Mouse (Mus musculus) G1E (cell line): Measurements from ENCODE around the gene Gm28230. TPM values are rescaled to one million over a fixed set of nuclear protein-coding genes. Genes with fewer than 3 reads are reported as not detected.

ENCODE experiments used
- ATAC-seq: 2 replicates; pipeline ENCODE4 v1.8.0; 2016; ENCODE audit warnings: mild to moderate bottlenecking; ENCODE audit not compliant: insufficient number of reproducible peaks, poor library complexity, low FRiP score, severe bottlenecking; ENCODE audit errors: extremely low read depth
- DNase-seq: peaks from one replicate; pipeline ENCODE4 v3.0.0; 2012; ENCODE audit warnings: low spot score
- H3K27me3 ChIP-seq: 2 replicates; pipeline ENCODE4 v1.6.1; 2012; ENCODE audit warnings: mild to moderate bottlenecking, low read length, inconsistent platforms; ENCODE audit not compliant: insufficient read depth
- H3K36me3 ChIP-seq: replicated peaks from 2 replicates; pipeline ENCODE3; 2012; ENCODE audit warnings: mild to moderate bottlenecking, inconsistent platforms
- H3K4me1 ChIP-seq: 2 replicates; pipeline ENCODE4 v1.6.1; 2012; ENCODE audit warnings: low read depth, low read length, inconsistent platforms, mixed read lengths; ENCODE audit not compliant: insufficient read depth
- H3K4me3 ChIP-seq: 2 replicates; pipeline ENCODE4 v1.5.1; 2012; ENCODE audit warnings: low read depth, mild to moderate bottlenecking, inconsistent platforms, low read length, moderate library complexity, mixed read lengths
- H3K9me3 ChIP-seq: replicated peaks from 2 replicates; pipeline ENCODE4 v1.6.1; 2012; ENCODE audit warnings: inconsistent platforms
- CTCF ChIP-seq: IDR thresholded peaks from 2 replicates; pipeline ENCODE4 v1.5.1; 2012; ENCODE audit warnings: low read depth, low read length, inconsistent platforms, mixed read lengths
- GATA1 ChIP-seq: IDR thresholded peaks from 2 replicates; pipeline ENCODE4 v1.6.1; 2012; ENCODE audit warnings: borderline replicate concordance, low read length, inconsistent platforms, mixed read lengths
- GATA2 ChIP-seq: IDR thresholded peaks from 2 replicates; pipeline ENCODE4 v1.6.1; 2012; ENCODE audit warnings: low read depth, low read length, inconsistent platforms, borderline replicate concordance
- POLR2AphosphoS5 ChIP-seq: IDR thresholded peaks from 2 replicates; pipeline ENCODE4 v1.6.1; 2012; ENCODE audit warnings: low read depth, low read length, inconsistent platforms; ENCODE audit not compliant: insufficient replicate concordance
- TAL1 ChIP-seq: conservative IDR thresholded peaks from 2 replicates; pipeline ENCODE4 v1.6.1; 2012; ENCODE audit warnings: low read depth, low read length, inconsistent platforms, mixed read lengths
- polyA plus RNA-seq: library from polyadenylated mRNA; stranded (reverse); fragments of >175 nt; gene quantifications from 2 replicates; pipeline ENCODE4 v1.2.3, GENCODE M21; 2012
- total RNA-seq, 2 experiments: library from RNA; stranded (forward) in 1 of 2; stranded (reverse) in 1 of 2; fragments of 200-1000 nt in 1 of 2; fragments of >200 nt in 1 of 2; fragmentation: Nextera tagmentation in 1 of 2; gene quantifications; 2 replicates each; pipeline ENCODE4 v1.2.3; 2014 to 2017

Gm28230 gene
- total and polyA plus RNA-seq, 3 experiments, result 0.33 to 1.2 (median 0.55) TPM

DNA sequence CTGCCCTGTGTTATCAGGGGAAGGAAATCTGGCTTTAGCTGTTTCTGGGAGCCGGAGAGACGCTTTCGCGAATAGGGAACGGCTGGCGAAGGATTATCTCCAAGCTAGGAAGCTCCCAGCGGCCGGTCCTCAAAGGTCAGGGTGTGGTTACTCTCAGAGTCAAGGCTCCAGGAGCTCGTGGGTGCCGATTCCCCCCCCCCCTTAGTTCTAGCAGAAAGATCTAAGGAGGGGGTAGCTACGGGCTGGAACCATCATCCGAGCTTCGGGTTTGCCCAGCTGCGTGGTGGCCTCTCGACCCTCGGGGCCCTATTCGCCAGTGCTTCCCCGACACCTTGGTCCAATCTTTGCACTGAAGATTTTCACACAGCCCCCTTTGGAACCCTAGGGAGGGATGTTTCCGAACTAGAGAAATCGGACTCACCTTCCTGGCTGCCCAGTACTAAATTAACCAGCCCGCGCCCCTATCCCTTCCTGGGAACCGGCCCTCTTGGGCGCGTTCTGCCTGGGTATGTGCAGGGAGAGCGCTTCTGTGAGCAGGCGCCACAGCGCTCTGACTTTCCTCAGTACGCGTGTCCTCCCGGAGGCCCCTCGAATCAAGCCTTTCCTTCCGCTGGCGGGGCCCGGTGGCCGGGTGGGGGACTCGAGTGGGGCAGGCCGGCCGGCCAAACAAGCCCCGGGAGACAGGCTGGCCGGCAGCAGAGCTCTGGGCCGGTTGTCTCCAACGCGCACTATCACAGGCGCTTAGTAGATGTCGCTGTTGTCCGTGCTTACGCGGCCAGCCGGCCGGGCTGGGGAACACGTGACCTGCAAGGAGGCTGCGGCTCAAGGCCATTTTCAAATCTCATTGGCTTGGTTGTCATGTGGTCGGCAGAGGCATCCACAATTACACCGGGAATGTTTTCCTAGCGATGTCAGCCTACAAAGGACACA lies 35.2 kb upstream of the Gm28230 start, which contains the start of gene Hoxd10:
Hoxd10 (plus strand) TSS at position 903 of the 930 bp plus-strand sequence.
- Histone ChIP-seq H3K4me3 (no peak within 1 kb of the TSS), H3K36me3 (no peaks in the 10 kb centered on the region), H3K9me3 (no peaks in the 10 kb centered on the region), H3K4me1 (no peaks in the 10 kb centered on the region), H3K27me3 (peaks cover 54% of the 10 kb centered on the region)
- TF ChIP-seq CTCF (no peak), POLR2AphosphoS5 (no peak), TAL1 (no peak), GATA1 (no peak), GATA2 (no peak)
- ATAC-seq (no peak), DNase-seq (no peak)

GRCm38 (mm10) chr2:74691995-74692807 lies 34.3 kb upstream of the Gm28230 start:
- peaks cover 55% of the 10 kb centered on the region for H3K27me3 ChIP-seq
- DNase-seq (no peak), ATAC-seq (no peak)
- no peak for TF ChIP-seq TAL1
- no peaks in the 10 kb centered on the region for H3K9me3 ChIP-seq
- H3K36me3 ChIP-seq, result no peaks in the 10 kb centered on the region
- H3K4me1 ChIP-seq, result no peaks in the 10 kb centered on the region
- no peak overlapping the region for H3K4me3 ChIP-seq

DNA sequence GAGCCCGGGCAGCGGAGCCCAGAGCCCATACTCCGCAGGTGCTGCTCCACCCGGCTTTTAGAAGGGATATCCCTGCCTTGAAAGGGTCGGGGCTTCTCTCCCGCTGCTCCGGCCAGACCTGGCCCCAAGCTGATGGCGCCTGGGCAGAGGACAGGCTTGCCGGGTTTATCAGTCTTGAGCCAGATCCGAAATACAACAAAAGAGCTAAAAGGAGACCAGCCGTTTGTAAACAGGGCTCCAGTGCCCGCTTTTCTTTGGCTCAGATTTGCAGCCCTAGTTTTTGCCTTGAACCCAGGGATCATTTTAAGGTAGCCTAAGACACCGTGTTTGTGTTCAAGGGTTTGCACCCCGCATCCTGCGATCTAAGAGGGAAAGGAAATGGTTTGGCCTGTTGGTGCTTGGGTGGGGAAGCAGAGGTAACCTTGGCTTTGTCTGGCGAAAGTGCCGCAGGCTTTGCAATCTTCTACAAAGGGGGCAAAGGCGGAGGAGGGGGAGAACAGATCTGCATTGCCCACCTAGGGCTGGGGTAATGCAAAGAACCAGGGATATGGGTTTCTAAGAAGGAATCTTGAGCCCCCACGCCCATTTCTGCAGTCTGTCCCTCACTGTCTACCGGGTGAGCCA lies 33.6 kb upstream of the Gm28230 start:
- H3K4me3 ChIP-seq, result no peak overlapping the region
- peaks cover 48% of the 10 kb centered on the region for H3K27me3 ChIP-seq
- no peak for TF ChIP-seq CTCF
- no peak for TF ChIP-seq GATA2
- no peak for TF ChIP-seq TAL1
- TF ChIP-seq GATA1, result no peak
- no peak for TF ChIP-seq POLR2AphosphoS5
- no peaks in the 10 kb centered on the region for H3K36me3 ChIP-seq
- no peak for ATAC-seq
- DNase-seq, result no peak
- no peaks in the 10 kb centered on the region for H3K4me1 ChIP-seq
- peaks cover 2% of the 10 kb centered on the region for H3K9me3 ChIP-seq

DNA sequence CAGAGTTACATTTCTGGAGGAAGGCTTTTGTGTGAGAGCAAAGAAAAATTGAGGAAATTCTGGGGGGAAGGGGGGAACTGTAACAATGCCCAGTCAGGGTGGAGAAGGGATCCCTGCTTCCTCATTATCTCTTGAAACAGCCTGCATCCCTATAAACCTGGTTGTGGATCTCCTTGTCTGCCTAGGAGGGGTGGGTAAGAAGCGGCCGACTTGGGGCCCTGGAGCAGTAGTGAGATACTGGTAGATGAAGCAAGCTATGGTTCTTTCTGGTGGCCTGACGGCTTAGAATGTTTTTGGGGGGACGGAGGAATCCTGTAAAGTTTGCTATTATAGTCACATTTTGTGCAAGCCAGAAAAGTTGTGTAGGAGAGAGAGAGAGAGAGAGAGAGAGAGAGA lies 33.1 kb upstream of the Gm28230 start:
- ATAC-seq (no peak), DNase-seq (no peak)
- Histone ChIP-seq H3K4me3 (no peak overlapping the region), H3K4me1 (no peaks in the 10 kb centered on the region), H3K9me3 (peaks cover 7% of the 10 kb centered on the region), H3K27me3 (peaks cover 45% of the 10 kb centered on the region), H3K36me3 (no peaks in the 10 kb centered on the region)
- TF ChIP-seq POLR2AphosphoS5 (no peak), TAL1 (no peak), GATA2 (no peak), CTCF (no peak), GATA1 (no peak)

DNA sequence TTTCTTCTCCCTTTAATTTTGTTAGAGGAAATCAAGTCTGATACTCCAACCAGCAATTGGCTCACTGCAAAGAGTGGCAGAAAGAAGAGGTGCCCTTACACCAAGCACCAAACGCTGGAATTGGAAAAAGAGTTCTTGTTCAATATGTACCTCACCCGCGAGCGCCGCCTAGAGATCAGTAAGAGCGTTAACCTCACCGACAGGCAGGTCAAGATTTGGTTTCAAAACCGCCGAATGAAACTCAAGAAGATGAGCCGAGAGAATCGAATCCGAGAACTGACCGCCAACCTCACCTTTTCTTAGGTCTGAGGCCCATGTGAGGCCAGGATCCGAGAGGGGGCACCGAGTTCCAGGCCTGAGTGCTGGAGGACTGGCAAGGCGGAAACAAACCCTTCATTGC lies 32.5 kb upstream of the Gm28230 start:
- H3K4me3 ChIP-seq, result no peak overlapping the region
- no peaks in the 10 kb centered on the region for H3K36me3 ChIP-seq
- H3K9me3 ChIP-seq, result peaks cover 9% of the 10 kb centered on the region
- ATAC-seq (no peak), DNase-seq (no peak)
- H3K27me3 ChIP-seq, result peaks cover 41% of the 10 kb centered on the region
- no peaks in the 10 kb centered on the region for H3K4me1 ChIP-seq
- TF ChIP-seq POLR2AphosphoS5 (no peak), GATA2 (no peak), CTCF (peak; percentile 7; the same call in 1 of the 2 replicates), GATA1 (no peak), TAL1 (no peak)

- no peak for ATAC-seq
- Histone ChIP-seq H3K27me3 (peaks cover 36% of the 10 kb centered on the region), H3K4me3 (no peak overlapping the region), H3K36me3 (no peaks in the 10 kb centered on the region), H3K9me3 (peaks cover 9% of the 10 kb centered on the region), H3K4me1 (no peaks in the 10 kb centered on the region)
- DNase-seq, result no peak
- TF ChIP-seq GATA1, result no peak
- TF ChIP-seq CTCF, result no peak
- TF ChIP-seq POLR2AphosphoS5, result no peak
- TF ChIP-seq GATA2, result no peak
- no peak for TF ChIP-seq TAL1
Measured at GRCm38 (mm10) chr2:74695383-74695782, 31.1 kb upstream of the Gm28230 start.
